ENCODE assay signal across 10 mouse cellular contexts in the genomic region with DNA sequence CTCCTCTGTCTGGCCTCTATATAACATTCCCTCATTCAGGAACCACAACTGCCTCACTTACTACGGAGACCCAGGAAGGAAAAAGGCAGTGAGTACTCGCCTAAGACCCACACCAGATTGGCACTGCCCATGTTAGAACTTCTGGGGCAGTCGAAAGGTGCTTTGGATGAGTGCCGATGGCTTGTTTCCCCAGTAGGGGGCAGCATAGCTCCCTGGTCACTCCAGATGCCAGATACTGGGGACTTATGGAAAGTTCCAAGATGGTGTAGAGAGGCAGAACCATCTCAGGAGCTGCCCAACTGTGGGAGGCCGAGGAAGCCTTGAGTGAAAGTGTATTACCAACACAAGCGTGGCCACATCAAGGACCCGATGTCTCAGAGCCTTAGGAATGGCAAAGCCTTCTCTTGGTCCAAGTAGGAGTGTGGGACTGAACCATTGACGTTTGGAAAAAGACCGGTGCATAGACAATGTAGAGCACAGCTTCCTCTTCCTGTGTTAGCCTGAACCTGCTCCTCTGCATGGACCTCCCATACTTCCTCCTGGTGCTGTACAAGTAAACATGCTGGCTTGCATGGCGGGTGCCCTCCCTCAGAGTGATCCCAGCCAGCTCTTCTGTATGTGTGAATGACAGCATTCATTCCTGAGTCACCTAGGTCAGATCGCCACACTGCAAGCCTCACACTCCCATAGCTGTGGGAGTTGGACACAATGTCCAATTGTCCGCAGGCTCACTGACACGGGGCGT.
A peak's percentile ranks its signal among the peaks of the same experiment; 100 is the strongest.
DNase-seq lines count a peak whose midpoint lies in the region; ATAC-seq and TF ChIP-seq lines count a peak whose summit lies in the region.
"Had no signal": no experiment of that assay in that cellular context is flagged by ENCODE, and none has a peak within 500 bp of the region (broad histone marks: within the 10 kb centered on the region; RNA-seq: fewer than 3 reads in every experiment).

No protein-coding gene starts in this region.

- H3K36me3 ChIP-seq in lung, embryonic 14.5 days (ENCODE audit: insufficient read depth), result no peaks in the 10 kb centered on the region
- H3K36me3 ChIP-seq: embryonic facial prominence, embryonic 15.5 days; limb, embryonic 12.5 days had no signal

- H3K27me3 ChIP-seq in lung, embryonic 14.5 days (ENCODE audit: insufficient read depth, low read length), result peaks cover 27% of the 10 kb centered on the region

- no peak overlapping the region for H3K27ac ChIP-seq in lung, embryonic 14.5 days (ENCODE audit: low read depth)
- H3K27ac ChIP-seq: embryonic facial prominence, embryonic 15.5 days; limb, embryonic 12.5 days had no signal

- TF ChIP-seq CTCF in lung, embryonic 14.5 days (IDR thresholded peaks at IDR 0.05; ENCODE audit: low read depth), result peak; percentile 53

- H3K4me1 ChIP-seq in lung, embryonic 14.5 days (ENCODE audit: insufficient read depth), result no peaks in the 10 kb centered on the region

- WGBS in lung, embryonic 14.5 days, result 69% methylated on average over 14 of the region's 14 CpGs

- ATAC-seq in lung, embryonic 14.5 days (ENCODE audit: insufficient read depth), result no peak

- no peak overlapping the region for H3K4me2 ChIP-seq in lung, embryonic 14.5 days
- H3K4me2 ChIP-seq: embryonic facial prominence, embryonic 15.5 days; limb, embryonic 12.5 days had no signal

- H3K4me3 ChIP-seq in lung, embryonic 14.5 days (ENCODE audit: low read depth, low read length), result no peak overlapping the region
- H3K4me3 ChIP-seq: embryonic facial prominence, embryonic 15.5 days; limb, embryonic 12.5 days had no signal

- intact Hi-C loops in heart, postnatal 14 days (cut with DNase I), result no loop called here

- peak; percentile 72 for DNase-seq in heart, adult 11 months
- no peak for DNase-seq in heart, postnatal 14 days
- peak; percentile 72 for DNase-seq in 416B (ENCODE audit: low read depth)
- peak; percentile 20 for DNase-seq in adrenal gland, postnatal 25 days
- DNase-seq in lung, embryonic 14.5 days, result peak; percentile 47
- DNase-seq in natural killer cell, adult 2 months (ENCODE audit: low spot score in 2 of 2), result no peak
- DNase-seq in MN1 (ENCODE audit: low spot score), result no peak
- no peak for DNase-seq in spleen, postnatal 36 days (ENCODE audit: low spot score in 2 of 2)

- H3K9ac ChIP-seq in lung, embryonic 14.5 days, result no peak overlapping the region
- H3K9ac ChIP-seq: embryonic facial prominence, embryonic 15.5 days; limb, embryonic 12.5 days had no signal

- H3K9me3 ChIP-seq in lung, embryonic 14.5 days (ENCODE audit: low read depth, low read length), result no peaks in the 10 kb centered on the region
- H3K9me3 ChIP-seq: embryonic facial prominence, embryonic 15.5 days; limb, embryonic 12.5 days had no signal

Comparison
In these comparisons a context has a peak if more than half of its experiments do, and no peak if none do; other contexts are left out.
1. DNase-seq: peak in heart, adult 11 months (single experiment), 416B (single experiment), adrenal gland, postnatal 25 days (single experiment) and lung, embryonic 14.5 days (single experiment); none in heart, postnatal 14 days (0 of 2), natural killer cell, adult 2 months (0 of 2), MN1 (single experiment) and spleen, postnatal 36 days (0 of 2).